Mouse (Mus musculus): ENCODE data around the gene Mfsd6l. TPM values are rescaled to one million over a fixed set of nuclear protein-coding genes. Genes with fewer than 3 reads are reported as not detected.

The Mfsd6l gene
- total and polyA plus RNA-seq, 3 experiments = 0.04 TPM; not detected in 2

DNA sequence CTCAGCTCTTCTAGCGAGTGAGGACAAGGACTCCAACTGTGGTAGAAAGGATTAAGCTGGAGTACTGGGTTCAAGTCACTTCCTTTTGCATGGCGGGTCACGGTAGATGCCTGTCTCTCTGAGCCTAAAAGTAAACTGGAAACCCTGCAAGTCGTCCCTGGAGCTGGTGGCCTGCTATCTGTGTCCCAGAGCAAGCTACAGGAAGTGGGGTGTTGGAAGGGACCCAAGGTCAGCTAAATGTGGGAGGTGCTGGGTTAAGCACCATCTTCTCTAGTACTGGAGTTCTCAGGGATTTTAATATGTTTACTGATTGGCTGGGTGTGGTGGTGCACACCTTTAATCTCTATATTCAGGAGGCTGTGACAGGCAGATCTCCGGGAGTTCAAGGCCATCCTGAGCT is 23.2 kb upstream of the Mfsd6l start:
- Histone ChIP-seq H3K27ac (ENCODE audit: control insufficient read depth, low read depth, low read length) (no peak overlapping the region), H3K9me3 (replicated peaks; ENCODE audit: insufficient read depth, low read length) (no peaks in the 10 kb centered on the region), H3K9ac (ENCODE audit: control insufficient read depth, low read depth, low read length, poor library complexity, severe bottlenecking) (no peak overlapping the region), H3K4me1 (ENCODE audit: control insufficient read depth in 1 of 2, insufficient read depth in 2 of 2, low read length in 2 of 2) (peaks cover 0 to 4% of the 10 kb centered on the region in 2 experiments; a peak in 2 of 4 replicates), H3K4me3 (ENCODE audit: control insufficient read depth in 1 of 2, insufficient read depth in 1 of 2, low read depth in 2 of 2, low read length in 2 of 2) (no peak overlapping the region), H3K79me2 (ENCODE audit: control insufficient read depth, insufficient read depth, low read length, poor library complexity) (no peaks in the 10 kb centered on the region), H3K36me3 (ENCODE audit: control insufficient read depth in 1 of 2, insufficient read depth in 2 of 2, low read length in 2 of 2) (no peaks in the 10 kb centered on the region), H3K27me3 (ENCODE audit: control insufficient read depth in 1 of 2, insufficient read depth in 2 of 2, low read length in 2 of 2) (no peaks in the 10 kb centered on the region)
- peak; percentile 42 for DNase-seq (ENCODE audit: low read depth, low spot score)
- TF ChIP-seq TBP (IDR thresholded peaks at IDR 0.05; ENCODE audit: low read depth, low read length) = no peak
- no peak for TF ChIP-seq KAT2A (conservative IDR thresholded peaks at IDR 0.05; ENCODE audit: low read depth, low read length)
- TF ChIP-seq NRF1 (IDR thresholded peaks at IDR 0.05; ENCODE audit: insufficient read depth, low read depth, low read length, poor library complexity, severe bottlenecking) = no peak
- no peak for TF ChIP-seq UBTF (IDR thresholded peaks at IDR 0.05; ENCODE audit: borderline replicate concordance, insufficient read depth, low read depth, low read length)
- TF ChIP-seq MEF2A (IDR thresholded peaks at IDR 0.05; ENCODE audit: extremely low read depth, insufficient replicate concordance, low read depth, low read length, poor library complexity, severe bottlenecking) = no peak
- TF ChIP-seq MXI1 (IDR thresholded peaks at IDR 0.05; ENCODE audit: low read depth, low read length) = no peak
- TF ChIP-seq ZC3H11A (IDR thresholded peaks at IDR 0.05; ENCODE audit: low read depth, low read length) = no peak
- no peak for TF ChIP-seq POLR2AphosphoS5 (IDR thresholded peaks at IDR 0.05; ENCODE audit: borderline replicate concordance, low read depth, low read length)

DNA sequence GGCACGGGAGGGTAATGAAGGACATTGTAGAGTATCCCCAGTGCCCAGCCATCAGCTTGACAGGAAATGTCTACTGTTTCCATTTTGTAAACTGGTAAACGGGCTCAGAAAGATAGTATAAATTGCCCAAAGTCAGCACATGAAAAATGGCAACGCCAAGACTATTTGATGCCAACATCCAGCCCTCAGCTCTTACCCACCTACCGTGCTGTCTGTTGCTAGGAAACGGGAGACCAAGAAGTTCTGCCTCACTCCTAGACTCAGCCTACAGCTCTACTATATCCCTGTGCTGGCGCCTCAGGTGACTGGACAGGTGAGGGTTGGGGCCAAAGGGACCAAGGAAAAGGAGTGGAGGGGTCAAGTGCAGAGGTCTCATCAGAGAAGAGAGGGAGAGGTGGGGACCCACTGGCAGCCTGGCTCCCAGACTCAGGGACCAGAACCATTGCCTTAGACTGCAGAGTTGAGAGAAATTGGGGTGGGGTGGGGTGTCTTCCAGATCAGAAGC is 22.0 kb upstream of the Mfsd6l start:
- H3K27ac ChIP-seq (ENCODE audit: control insufficient read depth, low read depth, low read length) = no peak overlapping the region
- no peaks in the 10 kb centered on the region for H3K27me3 ChIP-seq (ENCODE audit: control insufficient read depth in 1 of 2, insufficient read depth in 2 of 2, low read length in 2 of 2)
- TF ChIP-seq MEF2A (IDR thresholded peaks at IDR 0.05; ENCODE audit: extremely low read depth, insufficient replicate concordance, low read depth, low read length, poor library complexity, severe bottlenecking) = no peak
- no peak for TF ChIP-seq UBTF (IDR thresholded peaks at IDR 0.05; ENCODE audit: borderline replicate concordance, insufficient read depth, low read depth, low read length)
- TF ChIP-seq RAD21 (IDR thresholded peaks at IDR 0.05; ENCODE audit: low read depth, low read length) = no peak
- TF ChIP-seq RCOR1 (IDR thresholded peaks at IDR 0.05; ENCODE audit: low read depth, low read length) = no peak
- no peak for TF ChIP-seq ELF1 (IDR thresholded peaks at IDR 0.05; ENCODE audit: low read depth, low read length)
- TF ChIP-seq TCF12 (IDR thresholded peaks at IDR 0.05; ENCODE audit: low read depth, low read length) = no peak
- no peak for TF ChIP-seq POLR2A (IDR thresholded peaks at IDR 0.05; ENCODE audit: control insufficient read depth in 1 of 2, insufficient read depth in 1 of 2, low read depth in 1 of 2, low read length in 2 of 2, poor library complexity in 1 of 2)
- H3K9ac ChIP-seq (ENCODE audit: control insufficient read depth, low read depth, low read length, poor library complexity, severe bottlenecking) = no peak overlapping the region
- no peak overlapping the region for H3K4me3 ChIP-seq (ENCODE audit: control insufficient read depth in 1 of 2, insufficient read depth in 1 of 2, low read depth in 2 of 2, low read length in 2 of 2)
- H3K36me3 ChIP-seq (ENCODE audit: control insufficient read depth in 1 of 2, insufficient read depth in 2 of 2, low read length in 2 of 2) = no peaks in the 10 kb centered on the region
- no peak for DNase-seq (ENCODE audit: low read depth, low spot score)
- H3K9me3 ChIP-seq (replicated peaks; ENCODE audit: insufficient read depth, low read length) = no peaks in the 10 kb centered on the region
- peaks cover 0 to 4% of the 10 kb centered on the region in 2 experiments; a peak in 2 of 4 replicates for H3K4me1 ChIP-seq (ENCODE audit: control insufficient read depth in 1 of 2, insufficient read depth in 2 of 2, low read length in 2 of 2)
- H3K79me2 ChIP-seq (ENCODE audit: control insufficient read depth, insufficient read depth, low read length, poor library complexity) = no peaks in the 10 kb centered on the region

DNA sequence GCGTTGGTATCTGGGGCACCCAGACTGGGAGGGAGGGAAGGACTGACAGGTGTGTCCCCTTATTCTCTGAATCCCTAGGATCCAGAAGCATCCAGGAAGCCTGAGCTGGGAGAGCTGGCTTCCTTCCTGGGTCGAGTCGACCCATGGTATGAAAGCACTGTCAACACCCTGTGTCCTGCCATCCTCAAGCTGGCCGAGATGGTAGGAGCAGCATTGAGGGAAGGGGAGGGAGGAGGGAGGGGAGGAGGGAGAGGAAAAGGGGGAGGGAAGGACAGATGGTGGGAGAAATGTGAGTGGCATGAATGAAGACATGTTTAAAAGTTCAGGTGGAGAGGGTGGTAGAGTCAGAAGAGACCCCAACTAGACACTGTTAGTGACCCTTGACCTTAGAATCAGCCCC is 20.0 kb upstream of the Mfsd6l start:
- H3K36me3 ChIP-seq (ENCODE audit: control insufficient read depth in 1 of 2, insufficient read depth in 2 of 2, low read length in 2 of 2) = no peaks in the 10 kb centered on the region

More for the DNA sequence above, 20.0 kb upstream of the Mfsd6l start:
- Histone ChIP-seq H3K9ac (ENCODE audit: control insufficient read depth, low read depth, low read length, poor library complexity, severe bottlenecking) (no peak overlapping the region), H3K27ac (ENCODE audit: control insufficient read depth, low read depth, low read length) (no peak overlapping the region), H3K27me3 (ENCODE audit: control insufficient read depth in 1 of 2, insufficient read depth in 2 of 2, low read length in 2 of 2) (no peaks in the 10 kb centered on the region), H3K4me1 (ENCODE audit: control insufficient read depth in 1 of 2, insufficient read depth in 2 of 2, low read length in 2 of 2) (peaks cover 0 to 4% of the 10 kb centered on the region in 2 experiments; a peak in 2 of 4 replicates), H3K9me3 (replicated peaks; ENCODE audit: insufficient read depth, low read length) (no peaks in the 10 kb centered on the region), H3K79me2 (ENCODE audit: control insufficient read depth, insufficient read depth, low read length, poor library complexity) (no peaks in the 10 kb centered on the region), H3K4me3 (ENCODE audit: control insufficient read depth in 1 of 2, insufficient read depth in 1 of 2, low read depth in 2 of 2, low read length in 2 of 2) (no peak overlapping the region)
- no peak for DNase-seq (ENCODE audit: low read depth, low spot score)
- TF ChIP-seq ZNF384 (IDR thresholded peaks at IDR 0.05; ENCODE audit: low read depth, low read length) (no peak), ELF1 (IDR thresholded peaks at IDR 0.05; ENCODE audit: low read depth, low read length) (no peak), MYB (IDR thresholded peaks at IDR 0.05; ENCODE audit: low read depth, low read length) (no peak), UBTF (IDR thresholded peaks at IDR 0.05; ENCODE audit: borderline replicate concordance, insufficient read depth, low read depth, low read length) (no peak), MAZ (IDR thresholded peaks at IDR 0.05; ENCODE audit: low read depth, low read length) (no peak)

Data from MEL (cell line).